Mouse (Mus musculus) T-helper 2 cell (primary cell): ENCODE measurements around the gene Grwd1.

Experiments used
- in situ Hi-C: fragments of 300-600 bp; cut with MboI, MseI; formaldehyde crosslinking; loops from one replicate; pipeline ENCODE4 v1.15.1; 2025; ENCODE audit warnings: high pct_unique_total_duplicates

Grwd1 gene

DNA sequence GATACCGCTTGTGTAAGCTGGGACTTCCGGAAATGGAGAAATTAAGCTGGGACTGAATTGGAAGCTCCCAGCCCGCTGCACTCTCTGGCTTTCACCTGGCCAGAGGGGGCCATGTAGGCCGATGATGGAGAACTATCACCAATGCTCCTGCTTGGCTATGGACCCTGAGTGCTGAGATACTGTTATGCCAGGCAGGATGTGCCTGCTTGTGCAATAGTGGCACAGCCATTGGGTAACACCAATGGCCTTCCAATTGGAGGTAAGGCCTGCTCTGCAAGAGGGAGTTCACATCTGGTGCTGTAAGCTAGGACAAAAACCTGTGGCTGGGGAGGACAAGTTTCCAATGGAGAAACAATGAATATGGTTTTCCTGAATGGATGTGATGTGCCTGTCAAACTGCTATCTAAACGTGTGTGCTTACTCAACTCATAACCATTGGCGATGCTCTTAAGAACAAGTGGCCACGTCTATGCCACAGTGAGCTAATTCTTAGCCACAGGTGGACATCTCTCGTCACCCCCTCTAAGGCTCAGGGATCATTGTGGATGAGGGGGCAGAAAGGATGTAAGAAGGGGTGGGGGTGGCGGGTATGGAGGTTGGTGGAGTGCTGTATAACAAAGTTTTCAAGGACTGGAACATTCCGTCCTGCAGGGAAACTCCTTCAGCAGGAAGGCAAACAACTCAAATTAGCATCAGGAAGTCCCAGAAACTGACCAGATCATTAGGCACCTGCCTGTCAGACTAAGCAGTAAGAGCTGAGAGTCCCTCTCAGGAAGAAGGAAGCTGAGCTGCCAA lies 12.4 kb upstream of the Grwd1 start:
- in situ Hi-C loops, result no loop called here

DNA sequence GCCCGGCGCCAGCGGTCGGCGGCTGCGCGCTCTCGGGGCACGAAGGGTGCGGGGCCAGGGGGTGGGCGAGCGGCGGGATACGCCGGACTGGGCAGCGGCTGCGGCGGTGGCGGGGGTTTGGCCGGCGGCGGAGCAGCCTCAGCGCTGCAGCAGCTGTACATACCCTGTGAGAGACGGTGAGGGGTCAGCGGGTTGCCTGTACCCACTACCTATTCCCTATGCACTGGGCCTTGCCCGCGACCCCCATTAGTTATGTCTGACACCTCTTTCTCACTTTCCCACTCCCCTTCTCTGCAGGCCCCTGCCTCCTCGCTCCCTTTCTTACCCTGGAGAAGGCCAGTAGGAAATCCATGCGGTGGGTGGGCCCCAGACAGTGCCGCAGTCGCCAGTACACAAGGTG lies 3.2 kb upstream of the Grwd1 start:
- in situ Hi-C loops, result no loop called here

DNA sequence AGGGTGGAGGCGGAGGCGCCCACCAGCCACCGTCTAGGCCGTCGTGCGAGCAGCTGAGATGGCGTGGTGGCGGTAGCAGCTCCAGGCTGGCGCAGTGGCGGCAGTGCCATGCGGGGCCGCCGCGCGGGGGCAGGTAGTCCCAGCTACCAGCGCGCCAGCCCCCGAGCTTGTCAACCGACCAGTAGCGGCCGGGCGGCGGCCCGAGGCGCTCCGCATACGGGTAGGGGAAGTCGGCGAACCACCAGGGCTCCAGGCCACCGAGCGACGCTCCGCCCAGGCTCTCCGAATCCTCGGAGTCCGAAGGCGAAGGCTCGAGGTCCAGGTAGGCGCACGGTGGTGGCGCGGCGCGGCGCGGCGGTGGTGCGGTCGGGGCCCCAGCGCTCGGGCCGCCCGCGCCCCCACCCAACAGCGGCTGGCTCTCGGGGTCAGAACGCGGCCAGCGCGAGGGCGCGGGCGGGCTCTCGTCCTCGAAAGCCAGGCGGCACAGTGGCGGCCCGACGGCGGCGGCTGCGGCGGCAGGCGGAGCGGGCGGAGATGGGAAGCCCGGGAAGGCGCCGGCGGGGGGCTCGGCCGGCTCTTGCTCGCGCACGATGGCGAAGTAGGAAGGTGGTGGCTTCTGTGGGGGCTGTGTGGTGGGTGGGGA lies 2.5 kb upstream of the Grwd1 start:
- in situ Hi-C loops, result no loop called here

DNA sequence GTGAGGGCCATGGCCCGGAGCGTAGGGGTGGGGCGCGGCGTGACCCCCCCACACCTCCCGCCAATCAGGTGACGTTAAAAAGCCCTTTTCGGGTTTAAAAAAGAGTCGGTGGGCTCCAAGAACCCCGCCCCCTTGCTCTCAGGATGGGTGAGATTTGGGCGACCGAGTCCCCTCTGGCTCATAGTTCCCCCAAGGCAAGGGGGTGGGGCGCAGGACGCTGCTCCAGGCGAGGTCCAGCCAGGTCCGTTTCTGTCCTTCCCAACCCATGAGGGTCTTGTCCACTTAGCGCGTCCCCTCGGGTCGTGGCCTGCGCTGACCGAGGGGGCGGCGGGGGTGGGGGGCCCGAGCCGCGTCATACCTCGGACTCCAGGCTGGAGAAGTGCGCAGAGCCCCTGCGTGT lies 1.7 kb upstream of the Grwd1 start:
- in situ Hi-C loops, result no loop called here

DNA sequence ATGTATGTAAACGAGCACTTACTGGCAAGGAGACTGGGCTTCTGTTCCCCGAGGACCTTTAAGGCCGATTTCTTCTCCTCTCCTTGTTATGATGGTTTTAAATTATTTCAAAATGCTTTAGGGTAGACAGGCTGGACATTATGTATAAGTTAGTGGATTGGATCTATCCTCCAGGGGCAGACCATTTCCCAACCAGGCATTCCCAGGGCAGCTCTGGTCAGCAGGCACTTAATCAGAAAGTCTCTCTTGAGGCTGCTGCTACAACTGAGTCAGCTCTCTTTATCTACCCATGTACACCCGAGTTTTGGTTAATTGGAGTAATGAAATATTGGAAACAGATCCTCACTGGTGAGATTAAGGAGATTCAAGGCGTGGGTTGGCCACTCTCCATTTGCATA lies 383 bp upstream of the Grwd1 start:
- in situ Hi-C loops, result no loop called here

DNA sequence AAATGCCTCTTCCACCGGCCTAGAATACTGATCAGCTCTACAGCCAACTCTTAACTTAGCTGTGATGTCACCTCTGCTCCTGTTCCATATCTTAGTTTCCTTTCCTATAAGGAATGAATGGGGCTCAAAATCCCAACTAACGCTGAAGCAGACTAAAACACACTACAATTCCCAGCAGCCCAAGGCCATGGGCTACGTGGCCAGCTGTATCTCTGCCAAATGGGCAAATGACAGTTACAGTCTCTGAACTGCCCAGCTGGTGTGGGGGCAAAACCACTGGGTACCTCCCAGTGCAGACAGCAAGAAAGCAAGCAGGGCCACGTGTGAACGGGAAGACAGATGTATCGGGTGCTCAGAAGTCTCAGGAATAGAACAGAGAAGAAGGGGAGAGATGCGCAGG lies 4.1 kb downstream of the Grwd1 start:
- in situ Hi-C loops, result no loop called here

DNA sequence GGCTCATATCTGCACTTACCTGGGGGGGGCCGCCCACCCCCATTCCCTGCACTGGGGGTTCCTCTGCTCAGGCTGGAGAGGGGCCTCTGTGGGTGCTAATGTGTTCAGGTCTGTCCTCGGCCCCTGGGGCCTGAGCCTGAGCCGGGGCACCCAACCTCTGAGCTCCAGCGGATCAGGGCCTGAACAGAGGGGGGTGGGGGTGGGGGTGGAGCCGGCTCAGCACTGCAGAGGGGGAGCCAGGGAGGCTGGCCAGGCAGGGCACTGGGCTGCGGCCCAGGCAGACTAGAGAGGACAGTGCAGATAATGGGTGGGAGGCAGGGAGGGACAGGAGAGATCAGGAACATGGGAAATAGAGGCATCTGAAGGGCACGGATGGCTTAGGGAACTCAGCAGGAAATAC lies 6.1 kb downstream of the Grwd1 start, which contains the start of gene Kcnj14:
Gene Kcnj14, minus strand, starts transcription at position 185 of the 400 bp plus-strand sequence.
- in situ Hi-C loops, result no loop called here

DNA sequence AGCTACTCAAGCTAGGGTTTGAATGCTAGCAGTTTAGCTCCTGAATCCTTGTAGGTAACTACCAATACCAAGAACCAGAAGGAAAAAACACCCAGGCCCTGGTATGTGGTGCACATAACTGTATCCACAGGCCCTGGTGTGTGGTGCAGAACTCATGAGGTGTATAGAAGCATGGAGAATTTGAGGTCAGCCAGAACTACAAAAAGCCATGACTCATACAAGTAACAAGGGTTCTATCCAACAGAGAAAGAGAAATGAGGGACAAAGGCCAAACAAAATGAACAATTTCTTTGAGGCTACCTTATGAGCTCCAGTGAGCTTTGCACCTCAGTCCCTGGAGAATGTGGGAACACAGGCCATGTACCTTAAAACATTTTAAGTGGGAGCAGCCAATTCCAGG lies 9.8 kb downstream of the Grwd1 start:
- in situ Hi-C loops, result no loop called here

DNA sequence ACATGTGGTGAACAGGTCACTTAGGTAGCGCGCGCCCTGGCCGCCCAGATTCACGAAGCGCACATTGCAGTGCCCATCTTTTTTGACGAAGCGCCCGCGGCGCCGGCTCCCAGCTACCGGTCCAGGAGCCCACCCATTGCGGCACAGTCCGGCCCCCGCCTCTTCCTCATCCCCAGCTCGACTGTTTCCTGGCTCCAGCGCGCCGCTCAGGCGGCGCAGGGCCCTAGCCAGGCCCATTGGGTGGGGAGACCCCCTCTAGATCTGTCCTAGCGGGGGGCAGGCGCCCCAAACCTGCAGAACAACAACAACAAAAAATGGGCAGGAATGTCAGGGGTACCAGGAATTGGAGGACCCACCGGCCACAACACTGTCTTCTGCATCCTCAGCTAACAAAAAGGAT lies 10.9 kb downstream of the Grwd1 start:
- in situ Hi-C loops, result no loop called here

DNA sequence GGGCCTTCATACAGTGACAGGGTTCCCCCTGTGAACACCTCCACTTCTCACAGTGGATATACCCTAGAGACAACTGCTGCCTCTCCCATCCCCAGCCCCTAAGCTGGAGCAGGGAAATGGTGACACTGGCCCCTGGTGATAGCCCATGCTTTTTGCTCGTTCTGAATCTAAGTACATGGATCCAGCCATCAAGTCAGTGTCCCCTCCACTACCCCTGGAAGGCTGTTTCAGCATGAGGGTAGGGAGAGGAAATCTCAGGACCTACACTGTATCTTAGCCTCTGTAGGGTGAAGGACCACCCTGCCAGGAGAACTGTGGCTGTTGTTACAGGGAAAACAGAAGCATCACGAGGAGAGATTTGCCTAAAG lies 14.8 kb downstream of the Grwd1 start:
- in situ Hi-C loops, result no loop called here

DNA sequence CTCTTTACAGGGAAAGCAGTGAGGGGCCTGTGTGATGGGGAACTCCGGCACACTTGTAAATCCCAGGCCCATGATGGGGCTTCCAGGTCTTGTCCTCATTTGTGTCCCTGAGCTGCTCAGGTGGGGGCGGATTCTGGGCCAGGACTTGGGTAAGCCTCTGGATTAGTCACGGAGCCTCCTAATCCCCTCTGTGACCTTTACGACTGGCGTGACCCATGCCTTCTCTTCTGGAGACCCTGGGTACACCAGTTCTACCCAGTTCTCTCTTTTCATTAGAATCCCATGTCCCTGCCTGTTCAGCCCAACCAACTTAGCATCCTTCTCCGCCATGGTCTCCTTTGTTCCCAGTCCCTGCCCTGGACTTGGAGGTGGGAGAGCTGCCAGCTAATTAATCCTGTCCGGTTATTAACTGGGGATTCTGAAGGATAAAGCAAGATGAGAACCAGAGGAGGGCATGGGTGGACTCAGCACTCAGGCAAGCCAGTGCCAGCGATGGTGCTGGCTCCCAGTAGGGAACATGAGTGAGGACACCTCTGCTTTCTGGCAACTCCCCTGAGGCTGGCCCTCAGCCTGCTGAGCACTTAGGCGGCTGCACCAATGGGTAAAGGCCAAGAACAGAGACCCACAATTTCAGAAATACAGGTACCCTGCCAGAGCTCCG lies 15.3 kb downstream of the Grwd1 start:
- in situ Hi-C loops, result no loop called here

DNA sequence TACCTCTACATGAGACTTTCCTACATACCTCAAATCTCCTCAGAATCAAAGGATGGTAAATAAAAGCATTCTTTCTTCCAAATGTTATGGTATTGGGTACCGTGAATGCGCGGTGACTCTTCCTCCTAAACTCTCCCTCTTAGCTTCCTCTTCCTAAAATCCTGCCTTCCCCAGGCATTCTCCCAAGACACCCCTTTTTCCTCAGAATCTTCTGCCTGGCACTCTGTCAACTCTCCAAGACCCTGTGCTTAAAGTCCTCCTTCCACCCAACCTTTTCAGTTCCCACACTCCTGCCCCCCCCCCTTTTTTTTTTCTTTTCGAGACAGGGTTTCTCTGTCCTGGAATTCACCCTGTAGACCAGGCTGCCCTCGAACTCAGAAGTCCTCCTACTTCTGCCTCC lies 15.9 kb downstream of the Grwd1 start:
- in situ Hi-C loops, result loop anchor here (5.0 kb wide), 1 partner anchor 83 kb away; no protein-coding TSS in a partner anchor

DNA sequence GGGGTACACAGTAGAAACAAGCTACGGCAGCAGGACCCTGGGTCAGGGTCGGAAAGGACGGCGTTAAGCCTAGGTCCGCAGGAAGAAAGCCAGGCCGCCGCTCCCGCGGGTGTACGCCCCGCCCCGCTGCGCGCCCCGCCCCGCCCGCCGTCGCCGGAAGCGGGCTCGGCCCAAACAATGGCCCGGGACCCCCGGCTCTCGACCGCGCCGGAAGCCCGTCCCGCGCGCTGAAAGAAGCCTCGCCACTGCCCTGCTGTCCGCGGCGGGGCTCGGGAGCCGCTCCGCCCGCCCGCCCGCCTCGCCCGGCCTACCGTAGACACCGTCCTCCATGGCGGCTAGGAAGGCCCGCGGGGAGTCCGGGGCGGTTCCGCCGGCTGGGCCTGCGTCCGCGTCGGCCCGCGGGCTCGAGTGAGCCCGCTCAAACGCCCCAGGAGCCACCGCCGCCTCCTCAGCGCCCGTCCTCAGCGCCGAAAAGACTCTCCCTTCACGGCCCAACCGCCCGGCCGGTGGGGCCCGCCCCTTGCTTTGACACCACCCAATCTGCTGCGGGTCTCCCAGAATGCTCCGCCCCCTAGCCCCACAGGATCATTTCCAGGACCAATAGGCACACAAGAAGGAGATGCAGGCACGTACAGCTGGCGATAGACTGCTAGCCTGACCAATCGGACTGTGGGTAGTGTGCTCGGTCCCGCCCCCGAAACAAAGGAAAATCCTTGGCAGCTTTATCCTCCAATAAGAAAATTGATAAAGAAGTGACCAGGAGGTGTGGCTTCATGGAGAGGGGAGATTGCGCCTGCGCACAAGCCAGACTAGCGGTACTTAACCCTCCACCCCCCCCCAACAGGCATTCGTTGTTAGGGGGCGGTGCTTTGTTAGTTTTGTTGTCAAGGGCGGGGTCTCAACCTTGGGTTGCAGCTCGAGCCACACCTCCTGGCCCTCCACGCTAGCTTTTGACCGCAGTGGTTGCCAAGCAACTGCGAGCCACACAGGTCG lies 16.7 kb downstream of the Grwd1 start, which contains the start of gene Cyth2:
Gene Cyth2, minus strand, starts transcription at position 795 of the 993 bp plus-strand sequence.
- in situ Hi-C loops, result loop anchor here (5.0 kb wide), 1 partner anchor 82 kb away; no protein-coding TSS in a partner anchor

DNA sequence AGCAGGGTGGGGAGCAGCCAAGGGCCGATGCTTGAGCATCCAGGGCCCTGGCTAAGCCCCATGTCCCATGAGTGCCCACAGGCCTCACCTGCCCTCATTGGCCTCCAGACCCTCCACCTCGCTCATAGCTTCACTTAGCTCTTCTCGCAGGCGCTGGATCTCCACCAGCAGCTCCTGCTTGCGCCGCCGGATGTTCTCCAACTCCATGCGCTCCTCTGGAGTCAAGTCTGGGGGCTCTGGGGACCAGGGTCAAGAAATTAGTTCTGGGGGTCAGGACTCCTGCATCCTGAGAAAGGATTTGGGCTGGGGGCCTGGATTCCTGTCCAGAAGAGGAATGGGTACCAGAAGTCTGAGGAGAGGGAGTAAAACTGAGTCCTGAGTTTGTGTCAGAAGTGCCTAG lies 17.8 kb downstream of the Grwd1 start:
- in situ Hi-C loops, result loop anchor here (5.0 kb wide), 1 partner anchor 81 kb away; no protein-coding TSS in a partner anchor

DNA sequence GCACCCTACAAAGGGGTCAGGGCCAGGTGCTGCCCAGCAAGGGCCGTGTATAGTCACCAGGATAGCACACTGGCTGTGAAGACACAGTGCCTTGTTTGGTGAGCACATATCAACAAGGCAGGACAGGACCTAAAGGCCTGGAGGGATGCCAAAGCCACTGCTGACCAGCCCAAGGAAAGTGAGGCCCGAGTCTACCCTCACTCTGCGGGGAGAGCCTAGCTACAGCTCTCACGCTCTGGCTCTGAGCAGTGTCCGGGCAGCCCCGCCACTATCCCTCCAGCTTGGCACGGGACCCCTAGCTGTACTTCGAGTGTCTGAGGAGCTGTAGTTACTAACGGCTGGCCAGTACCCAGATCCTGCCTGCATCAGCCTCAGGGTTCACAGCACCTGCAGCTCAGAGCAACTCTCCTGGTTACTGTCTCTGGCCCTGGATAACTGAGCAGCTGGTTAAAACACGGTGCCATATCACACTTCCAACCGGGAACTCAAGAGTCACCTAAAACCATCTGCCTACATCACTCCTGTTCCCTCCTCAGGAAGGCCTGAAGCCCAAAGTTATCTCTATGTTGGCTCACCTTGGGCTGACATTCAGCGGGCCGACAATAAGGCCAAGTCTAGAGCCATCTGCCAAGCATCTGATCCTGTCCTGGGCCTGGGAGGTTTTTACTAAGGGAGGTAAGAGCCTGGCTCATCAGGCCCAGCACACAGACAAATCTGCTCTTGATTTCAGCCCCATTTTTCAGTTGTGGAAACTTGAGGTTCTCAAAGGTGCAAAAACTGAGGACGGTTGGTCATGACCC lies 21.3 kb downstream of the Grwd1 start:
- in situ Hi-C loops, result loop anchor here (5.0 kb wide), 1 partner anchor 77 kb away; no protein-coding TSS in a partner anchor

DNA sequence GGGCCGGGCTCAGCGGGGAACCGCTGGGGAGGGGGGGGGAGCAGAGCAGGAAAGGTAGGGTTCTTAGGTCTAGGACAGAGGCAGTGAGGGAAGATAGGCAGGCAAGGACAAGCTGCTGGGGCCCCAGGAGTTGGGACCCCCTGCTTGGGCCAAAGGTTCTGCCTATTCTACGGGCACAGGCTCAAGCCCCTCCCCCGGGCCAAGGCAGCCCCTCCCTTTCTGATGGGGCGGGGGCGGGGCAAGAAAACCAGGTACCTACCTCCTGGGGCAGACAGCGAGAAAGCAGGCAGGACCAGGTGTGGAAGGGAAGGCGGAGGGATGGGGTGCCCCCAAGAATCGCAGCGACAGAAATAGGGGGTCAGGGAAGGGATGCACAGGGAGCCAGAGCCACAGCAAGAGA lies 22.3 kb downstream of the Grwd1 start:
- in situ Hi-C loops, result no loop called here

DNA sequence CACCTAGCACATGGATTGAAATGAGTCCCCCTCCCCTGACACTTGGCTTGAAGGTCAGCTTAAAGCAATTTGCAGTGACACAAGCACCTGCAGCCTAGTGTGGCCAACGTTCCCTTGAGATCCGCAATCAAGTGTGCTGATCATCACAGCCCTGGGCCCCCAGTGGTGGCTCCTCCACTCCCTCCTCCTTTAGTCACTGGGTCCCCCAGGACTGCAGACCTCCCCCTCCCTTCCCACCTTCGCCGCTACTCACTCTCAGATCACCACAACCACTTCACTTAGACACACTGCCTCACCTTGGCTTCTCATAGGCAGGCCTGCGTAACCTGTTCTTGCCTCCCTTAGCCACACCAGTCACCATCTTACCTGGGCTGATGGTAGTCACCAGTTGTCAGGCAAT lies 24.8 kb downstream of the Grwd1 start:
- in situ Hi-C loops, result no loop called here

DNA sequence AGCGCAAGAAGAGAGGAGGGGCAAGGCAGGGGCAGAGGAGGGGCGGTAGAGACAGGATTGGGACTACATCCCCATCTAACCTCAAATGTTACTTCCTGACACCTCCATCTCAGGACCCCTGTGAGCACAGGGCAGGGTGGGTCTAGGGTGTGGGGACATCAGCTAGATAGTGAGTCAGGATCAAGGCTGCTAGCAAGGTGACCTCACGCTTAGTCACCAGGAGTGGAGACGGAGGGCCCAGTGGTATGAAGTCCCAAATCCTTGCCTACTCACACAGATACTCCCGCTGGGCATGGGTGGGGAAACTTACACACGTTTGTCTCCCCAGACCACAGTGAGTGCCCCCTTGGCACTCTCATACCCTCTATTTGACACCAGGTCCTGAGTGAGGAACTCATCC lies 28.2 kb downstream of the Grwd1 start:
- in situ Hi-C loops, result loop anchor here (5.0 kb wide), 1 partner anchor 120 kb away; the partner anchor contains the start of genes Ccdc114 and Emp3

DNA sequence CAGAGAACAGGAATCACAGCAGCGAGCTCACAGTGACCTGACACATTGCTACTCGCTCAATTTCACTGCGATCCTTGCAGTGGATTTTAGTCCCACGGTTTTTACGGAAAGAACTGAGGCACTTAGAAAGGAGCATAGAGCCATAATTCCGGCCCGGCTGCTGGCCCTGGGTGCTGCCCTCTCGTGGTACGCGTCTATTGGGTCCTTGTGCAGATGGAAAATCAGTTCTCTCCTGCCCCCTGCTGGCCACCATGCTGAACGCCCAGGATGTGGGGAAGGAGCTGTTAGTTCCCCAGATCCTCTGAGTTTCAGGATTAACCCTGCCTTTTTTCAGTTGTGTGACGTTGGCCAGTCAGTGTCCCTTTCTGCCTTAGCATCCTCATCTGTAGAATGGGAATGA lies 29.4 kb downstream of the Grwd1 start:
- in situ Hi-C loops, result loop anchor here (5.0 kb wide), 1 partner anchor 121 kb away; the partner anchor contains the start of genes Ccdc114 and Emp3

DNA sequence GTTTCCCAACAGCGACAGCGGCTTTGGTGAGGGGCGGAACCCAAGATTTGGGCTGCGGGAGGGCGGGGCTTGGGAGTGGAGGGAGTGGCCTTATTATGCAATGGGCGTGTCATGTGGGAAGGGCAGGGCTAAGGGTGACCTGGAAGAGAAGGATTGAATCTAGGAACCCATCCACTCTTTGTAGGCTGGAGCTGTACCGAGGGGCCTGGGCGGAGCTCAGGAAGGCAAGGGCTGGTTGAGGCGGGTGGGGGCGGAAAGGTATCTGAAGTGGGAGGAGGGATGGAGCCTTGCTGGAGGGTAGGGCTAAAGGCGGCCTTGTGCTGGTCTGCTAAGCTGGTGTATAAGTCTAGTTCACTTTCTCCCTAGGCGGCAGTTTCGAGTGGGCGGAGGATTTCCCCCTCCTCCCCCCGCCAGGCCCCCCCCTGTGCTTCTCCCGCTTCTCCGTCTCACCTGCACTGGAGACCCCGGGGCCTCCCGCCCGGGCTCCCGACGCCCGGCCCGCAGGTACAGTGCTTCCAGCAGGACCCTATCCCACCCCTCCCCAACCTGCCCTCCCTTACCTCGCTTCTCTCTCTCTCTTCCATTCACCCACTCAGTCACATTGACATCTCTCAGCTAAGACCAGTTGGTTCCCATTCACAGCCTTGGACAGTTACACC lies 30.1 kb downstream of the Grwd1 start:
- in situ Hi-C loops, result loop anchor here (5.0 kb wide), 1 partner anchor 122 kb away; the partner anchor contains the start of genes Ccdc114 and Emp3
